Mouse (Mus musculus) intestine, embryonic 15.5 days (tissue): Measurements from ENCODE around the gene Rasgrf2. TPM values are rescaled to one million over a fixed set of nuclear protein-coding genes. Genes with fewer than 3 reads are reported as not detected.

Experiments used
- ATAC-seq: fragments of 200-750 bp; cut with Nextera tagmentation; 2 replicates; pipeline ENCODE4 v1.8.0; 2017; ENCODE audit warnings: moderate TSS enrichment, moderate library complexity
- H3K27ac ChIP-seq: fragments of 300-500 bp; sonication (generic); 2 replicates; pipeline ENCODE4 v1.5.1; 2015; ENCODE audit warnings: mild to moderate bottlenecking, inconsistent platforms
- H3K27me3 ChIP-seq: fragments of 300-500 bp; sonication (generic); replicated peaks from 2 replicates; pipeline ENCODE4 v1.6.1; 2015; ENCODE audit warnings: inconsistent platforms
- H3K36me3 ChIP-seq: fragments of 300-500 bp; sonication (generic); 2 replicates; pipeline ENCODE4 v1.6.1; 2015; ENCODE audit warnings: inconsistent platforms
- H3K4me1 ChIP-seq: fragments of 300-500 bp; sonication (generic); replicated peaks from 2 replicates; pipeline ENCODE4 v1.6.1; 2015; ENCODE audit warnings: inconsistent platforms
- H3K4me2 ChIP-seq: fragments of 300-500 bp; sonication (generic); replicated peaks from 2 replicates; pipeline ENCODE4 v1.6.1; 2015; ENCODE audit warnings: mild to moderate bottlenecking, inconsistent platforms
- H3K4me3 ChIP-seq: fragments of 300-500 bp; sonication (generic); replicated peaks from 2 replicates; pipeline ENCODE4 v1.5.1; 2015; ENCODE audit warnings: inconsistent platforms
- H3K9ac ChIP-seq: fragments of 300-500 bp; sonication (generic); 2 replicates; pipeline ENCODE4 v1.6.1; 2015; ENCODE audit warnings: inconsistent platforms
- H3K9me3 ChIP-seq: fragments of 300-500 bp; sonication (generic); 2 replicates; pipeline ENCODE4 v1.6.1; 2016; ENCODE audit warnings: inconsistent platforms
- WGBS: fragments of 180-500 bp; shearing (Covaris S2); methylation state at CpG from one replicate; pipeline ENCODE4 v1.1.7; 2015; 5-methylcytosine and 5-hydroxymethylcytosine counted together
- polyA plus RNA-seq: library from polyadenylated mRNA; unstranded; fragments of >200 nt; fragmentation: Nextera tagmentation; extraction: Ambion mirVana; gene quantifications from 2 replicates; pipeline ENCODE4 v1.2.1, GENCODE M21; 2015

Gene Rasgrf2
- polyA plus RNA-seq, 1 experiment from 2014 or later, result 2.9 TPM

GRCm38 (mm10) chr13:92104259-92104658 is 27.2 kb downstream of the Rasgrf2 start:
- H3K4me2 ChIP-seq, result no peak overlapping the region
- 28% methylated on average over 7 of the region's 7 CpGs for WGBS
- no peak overlapping the region for H3K27ac ChIP-seq
- H3K36me3 ChIP-seq, result no peaks in the 10 kb centered on the region
- no peak overlapping the region for H3K4me3 ChIP-seq
- H3K9me3 ChIP-seq, result no peaks in the 10 kb centered on the region
- no peak overlapping the region for H3K9ac ChIP-seq
- peak; percentile 52; the same call in 1 of the 2 replicates for ATAC-seq
- no peaks in the 10 kb centered on the region; the same call in 1 of the 2 replicates for H3K4me1 ChIP-seq
- H3K27me3 ChIP-seq, result no peaks in the 10 kb centered on the region

- Histone ChIP-seq H3K9me3 (no peaks in the 10 kb centered on the region), H3K27me3 (no peaks in the 10 kb centered on the region), H3K36me3 (no peaks in the 10 kb centered on the region), H3K27ac (no peak overlapping the region), H3K4me3 (no peak overlapping the region), H3K4me1 (no peaks in the 10 kb centered on the region), H3K9ac (no peak overlapping the region), H3K4me2 (no peak overlapping the region)
- 23% methylated on average over 7 of the region's 7 CpGs for WGBS
- ATAC-seq, result no peak
These were observed 33.0 kb downstream of the Rasgrf2 start for GRCm38 (mm10) chr13:92098484-92098883.

- H3K36me3 ChIP-seq, result no peaks in the 10 kb centered on the region
- H3K27me3 ChIP-seq, result no peaks in the 10 kb centered on the region
- no peak overlapping the region for H3K9ac ChIP-seq
- ATAC-seq, result no peak
- H3K27ac ChIP-seq, result no peak overlapping the region
- WGBS, result 65% methylated on average over 12 of the region's 12 CpGs
- H3K9me3 ChIP-seq, result no peaks in the 10 kb centered on the region
- no peak overlapping the region for H3K4me3 ChIP-seq
- H3K4me2 ChIP-seq, result no peak overlapping the region
- no peaks in the 10 kb centered on the region for H3K4me1 ChIP-seq
These were observed 36.0 kb downstream of the Rasgrf2 start for GRCm38 (mm10) chr13:92095131-92096090.

GRCm38 (mm10) chr13:92093712-92094290 is 37.7 kb downstream of the Rasgrf2 start:
- Histone ChIP-seq H3K9me3 (no peaks in the 10 kb centered on the region), H3K4me1 (no peaks in the 10 kb centered on the region), H3K27me3 (no peaks in the 10 kb centered on the region), H3K9ac (no peak overlapping the region), H3K4me2 (no peak overlapping the region), H3K27ac (no peak overlapping the region), H3K36me3 (no peaks in the 10 kb centered on the region), H3K4me3 (no peak overlapping the region)
- ATAC-seq, result peak; percentile 60
- 77% methylated on average over 6 of the region's 6 CpGs for WGBS

GRCm38 (mm10) chr13:92073111-92073510 is 58.3 kb downstream of the Rasgrf2 start:
- ATAC-seq, result no peak
- H3K36me3 ChIP-seq, result no peaks in the 10 kb centered on the region
- no peak overlapping the region for H3K4me3 ChIP-seq
- H3K27me3 ChIP-seq, result no peaks in the 10 kb centered on the region
- H3K9ac ChIP-seq, result no peak overlapping the region
- no peaks in the 10 kb centered on the region for H3K4me1 ChIP-seq
- WGBS, result 41% methylated on average over 1 of the region's 1 CpGs
- H3K27ac ChIP-seq, result no peak overlapping the region
- no peaks in the 10 kb centered on the region for H3K9me3 ChIP-seq
- H3K4me2 ChIP-seq, result no peak overlapping the region

- Histone ChIP-seq H3K27ac (no peak overlapping the region), H3K9ac (no peak overlapping the region), H3K9me3 (no peaks in the 10 kb centered on the region), H3K4me1 (no peaks in the 10 kb centered on the region), H3K27me3 (no peaks in the 10 kb centered on the region), H3K4me3 (no peak overlapping the region), H3K36me3 (no peaks in the 10 kb centered on the region), H3K4me2 (no peak overlapping the region)
- no peak for ATAC-seq
These were observed 62.8 kb downstream of the Rasgrf2 start for GRCm38 (mm10) chr13:92068651-92069050.

- no peaks in the 10 kb centered on the region for H3K27me3 ChIP-seq
- H3K4me2 ChIP-seq, result no peak overlapping the region
- no peak overlapping the region for H3K9ac ChIP-seq
- no peaks in the 10 kb centered on the region for H3K4me1 ChIP-seq
- H3K36me3 ChIP-seq, result no peaks in the 10 kb centered on the region
- no peak overlapping the region for H3K4me3 ChIP-seq
- no peaks in the 10 kb centered on the region for H3K9me3 ChIP-seq
- 72% methylated on average over 2 of the region's 2 CpGs for WGBS
- no peak overlapping the region for H3K27ac ChIP-seq
- no peak for ATAC-seq
These were observed 63.6 kb downstream of the Rasgrf2 start for GRCm38 (mm10) chr13:92067831-92068230.

- Histone ChIP-seq H3K27ac (no peak overlapping the region), H3K27me3 (no peaks in the 10 kb centered on the region), H3K9me3 (no peaks in the 10 kb centered on the region), H3K9ac (no peak overlapping the region), H3K4me2 (no peak overlapping the region), H3K36me3 (no peaks in the 10 kb centered on the region), H3K4me3 (no peak overlapping the region), H3K4me1 (no peaks in the 10 kb centered on the region)
- WGBS, result 91% methylated on average over 12 of the region's 12 CpGs
- ATAC-seq, result no peak
These were observed 77.7 kb downstream of the Rasgrf2 start for GRCm38 (mm10) chr13:92053748-92054147.

GRCm38 (mm10) chr13:92053001-92053400 is 78.5 kb downstream of the Rasgrf2 start:
- no peak overlapping the region for H3K4me2 ChIP-seq
- H3K4me1 ChIP-seq, result no peaks in the 10 kb centered on the region
- no peaks in the 10 kb centered on the region for H3K27me3 ChIP-seq
- no peak for ATAC-seq
- H3K9me3 ChIP-seq, result no peaks in the 10 kb centered on the region
- no peak overlapping the region for H3K4me3 ChIP-seq
- no peak overlapping the region for H3K9ac ChIP-seq
- WGBS, result 74% methylated on average over 3 of the region's 3 CpGs
- H3K36me3 ChIP-seq, result no peaks in the 10 kb centered on the region
- no peak overlapping the region for H3K27ac ChIP-seq

GRCm38 (mm10) chr13:92051216-92051615 is 80.2 kb downstream of the Rasgrf2 start:
- Histone ChIP-seq H3K27me3 (no peaks in the 10 kb centered on the region), H3K4me3 (no peak overlapping the region), H3K36me3 (no peaks in the 10 kb centered on the region), H3K9me3 (no peaks in the 10 kb centered on the region), H3K4me2 (no peak overlapping the region), H3K27ac (no peak overlapping the region), H3K4me1 (no peaks in the 10 kb centered on the region), H3K9ac (no peak overlapping the region)
- WGBS, result 77% methylated on average over 3 of the region's 3 CpGs
- no peak for ATAC-seq

GRCm38 (mm10) chr13:92041584-92042563 is 89.6 kb downstream of the Rasgrf2 start:
- H3K4me2 ChIP-seq, result peak overlapping the region; percentile 24; the same call in 1 of the 2 replicates
- WGBS, result 42% methylated on average over 8 of the region's 8 CpGs
- H3K27ac ChIP-seq, result peak overlapping the region; percentile 58; the same call in 1 of the 2 replicates

More at GRCm38 (mm10) chr13:92041584-92042563, 89.6 kb downstream of the Rasgrf2 start:
- Histone ChIP-seq H3K9me3 (no peaks in the 10 kb centered on the region), H3K9ac (no peak overlapping the region), H3K36me3 (no peaks in the 10 kb centered on the region), H3K4me3 (no peak overlapping the region), H3K4me1 (no peaks in the 10 kb centered on the region), H3K27me3 (no peaks in the 10 kb centered on the region)
- ATAC-seq, result peak; percentile 92
